Mouse (Mus musculus): ENCODE data around the gene Sdha. TPM values are rescaled to one million over a fixed set of nuclear protein-coding genes. Genes with fewer than 3 reads are reported as not detected.

Sdha gene
- polyA plus RNA-seq (2012; ENCODE audit: insufficient read depth, insufficient read length, missing spikeins): 141 and 167 TPM in 2 replicates

GRCm38 (mm10) chr13:74349566-74350434 is at the start of gene Sdha, which contains the start of gene Ccdc127:
Gene Sdha, minus strand, starts transcription at chr13:74350280.
Gene Ccdc127, plus strand, starts transcription at chr13:74350309.
- Histone ChIP-seq H3K4me1 (ENCODE audit: control insufficient read depth, insufficient read depth, low read length) (0 out of 2 replicates have a peak, but pooled peaks cover 8% of the 10 kb centered on the region), H3K27ac (ENCODE audit: insufficient read depth, low read depth, low read length) (peak within 1 kb of the TSS; percentile 69), H3K4me3 (ENCODE audit: insufficient read depth, low read length) (peak within 1 kb of the TSS; percentile 71)
- no peak for TF ChIP-seq CTCF (IDR thresholded peaks at IDR 0.05; ENCODE audit: low read depth, low read length)
- TF ChIP-seq POLR2A (IDR thresholded peaks at IDR 0.05; ENCODE audit: borderline replicate concordance, low read depth, low read length): no peak

GRCm38 (mm10) chr13:74399298-74399839 is 49.3 kb upstream of the Sdha start, which contains the start of gene Ftl1-ps1:
Gene Ftl1-ps1, plus strand, starts transcription at chr13:74399694.
- no peaks in the 10 kb centered on the region for H3K4me1 ChIP-seq (ENCODE audit: control insufficient read depth, insufficient read depth, low read length)
- TF ChIP-seq POLR2A (IDR thresholded peaks at IDR 0.05; ENCODE audit: borderline replicate concordance, low read depth, low read length): no peak
- H3K4me3 ChIP-seq (ENCODE audit: insufficient read depth, low read length): no peak within 1 kb of the TSS
- no peak within 1 kb of the TSS for H3K27ac ChIP-seq (ENCODE audit: insufficient read depth, low read depth, low read length)

GRCm38 (mm10) chr13:74391156-74391555 is 41.1 kb upstream of the Sdha start:
- Histone ChIP-seq H3K4me1 (ENCODE audit: control insufficient read depth, insufficient read depth, low read length) (no peaks in the 10 kb centered on the region), H3K27ac (ENCODE audit: insufficient read depth, low read depth, low read length) (no peak overlapping the region), H3K4me3 (ENCODE audit: insufficient read depth, low read length) (no peak overlapping the region)
- no peak for TF ChIP-seq CTCF (IDR thresholded peaks at IDR 0.05; ENCODE audit: low read depth, low read length)
- no peak for TF ChIP-seq POLR2A (IDR thresholded peaks at IDR 0.05; ENCODE audit: borderline replicate concordance, low read depth, low read length)

GRCm38 (mm10) chr13:74390371-74390990 is 40.4 kb upstream of the Sdha start, which contains the start of gene Zfp72:
Gene Zfp72, minus strand, starts transcription at chr13:74390836.
- Histone ChIP-seq H3K4me1 (ENCODE audit: control insufficient read depth, insufficient read depth, low read length) (no peaks in the 10 kb centered on the region), H3K27ac (ENCODE audit: insufficient read depth, low read depth, low read length) (no peak within 1 kb of the TSS)
- TF ChIP-seq CTCF (IDR thresholded peaks at IDR 0.05; ENCODE audit: low read depth, low read length) (no peak), POLR2A (IDR thresholded peaks at IDR 0.05; ENCODE audit: borderline replicate concordance, low read depth, low read length) (no peak)

GRCm38 (mm10) chr13:74389730-74390129 is 39.6 kb upstream of the Sdha start:
- Histone ChIP-seq H3K4me3 (ENCODE audit: insufficient read depth, low read length) (peak overlapping the region; percentile 86), H3K4me1 (ENCODE audit: control insufficient read depth, insufficient read depth, low read length) (no peaks in the 10 kb centered on the region), H3K27ac (ENCODE audit: insufficient read depth, low read depth, low read length) (no peak overlapping the region)
- no peak for TF ChIP-seq CTCF (IDR thresholded peaks at IDR 0.05; ENCODE audit: low read depth, low read length)
- TF ChIP-seq POLR2A (IDR thresholded peaks at IDR 0.05; ENCODE audit: borderline replicate concordance, low read depth, low read length): no peak

More at GRCm38 (mm10) chr13:74390371-74390990, 40.4 kb upstream of the Sdha start, which contains the start of gene Zfp72:
- peak within 1 kb of the TSS; percentile 86 for H3K4me3 ChIP-seq (ENCODE audit: insufficient read depth, low read length)

GRCm38 (mm10) chr13:74382289-74382688 is 32.2 kb upstream of the Sdha start:
- no peak for TF ChIP-seq CTCF (IDR thresholded peaks at IDR 0.05; ENCODE audit: low read depth, low read length)
- TF ChIP-seq POLR2A (IDR thresholded peaks at IDR 0.05; ENCODE audit: borderline replicate concordance, low read depth, low read length): no peak
- H3K27ac ChIP-seq (ENCODE audit: insufficient read depth, low read depth, low read length): no peak overlapping the region
- no peaks in the 10 kb centered on the region for H3K4me1 ChIP-seq (ENCODE audit: control insufficient read depth, insufficient read depth, low read length)
- H3K4me3 ChIP-seq (ENCODE audit: insufficient read depth, low read length): no peak overlapping the region

GRCm38 (mm10) chr13:74381533-74382276 is 31.6 kb upstream of the Sdha start:
- TF ChIP-seq POLR2A (IDR thresholded peaks at IDR 0.05; ENCODE audit: borderline replicate concordance, low read depth, low read length): no peak
- TF ChIP-seq CTCF (IDR thresholded peaks at IDR 0.05; ENCODE audit: low read depth, low read length): no peak
- no peaks in the 10 kb centered on the region for H3K4me1 ChIP-seq (ENCODE audit: control insufficient read depth, insufficient read depth, low read length)
- H3K4me3 ChIP-seq (ENCODE audit: insufficient read depth, low read length): no peak overlapping the region
- no peak overlapping the region for H3K27ac ChIP-seq (ENCODE audit: insufficient read depth, low read depth, low read length)

GRCm38 (mm10) chr13:74363859-74364235 is 13.8 kb upstream of the Sdha start, which contains the start of gene Lrrc14b:
Gene Lrrc14b, minus strand, starts transcription at chr13:74364005.
- Histone ChIP-seq H3K4me3 (ENCODE audit: insufficient read depth, low read length) (peak within 1 kb of the TSS; percentile 40), H3K4me1 (ENCODE audit: control insufficient read depth, insufficient read depth, low read length) (peaks cover 35% of the 10 kb centered on the region), H3K27ac (ENCODE audit: insufficient read depth, low read depth, low read length) (peak within 1 kb of the TSS; percentile 34)
- peak; percentile 16; the same call in 1 of the 2 replicates for TF ChIP-seq CTCF (IDR thresholded peaks at IDR 0.05; ENCODE audit: low read depth, low read length)
- TF ChIP-seq POLR2A (IDR thresholded peaks at IDR 0.05; ENCODE audit: borderline replicate concordance, low read depth, low read length): no peak
